Mouse (Mus musculus): Measurements from ENCODE around the gene Lrrc58. TPM values are rescaled to one million over a fixed set of nuclear protein-coding genes. Genes with fewer than 3 reads are reported as not detected.

Gene Lrrc58
- total RNA-seq, 2 experiments from 2014 or later = 94.4 to 98.1 TPM

DNA sequence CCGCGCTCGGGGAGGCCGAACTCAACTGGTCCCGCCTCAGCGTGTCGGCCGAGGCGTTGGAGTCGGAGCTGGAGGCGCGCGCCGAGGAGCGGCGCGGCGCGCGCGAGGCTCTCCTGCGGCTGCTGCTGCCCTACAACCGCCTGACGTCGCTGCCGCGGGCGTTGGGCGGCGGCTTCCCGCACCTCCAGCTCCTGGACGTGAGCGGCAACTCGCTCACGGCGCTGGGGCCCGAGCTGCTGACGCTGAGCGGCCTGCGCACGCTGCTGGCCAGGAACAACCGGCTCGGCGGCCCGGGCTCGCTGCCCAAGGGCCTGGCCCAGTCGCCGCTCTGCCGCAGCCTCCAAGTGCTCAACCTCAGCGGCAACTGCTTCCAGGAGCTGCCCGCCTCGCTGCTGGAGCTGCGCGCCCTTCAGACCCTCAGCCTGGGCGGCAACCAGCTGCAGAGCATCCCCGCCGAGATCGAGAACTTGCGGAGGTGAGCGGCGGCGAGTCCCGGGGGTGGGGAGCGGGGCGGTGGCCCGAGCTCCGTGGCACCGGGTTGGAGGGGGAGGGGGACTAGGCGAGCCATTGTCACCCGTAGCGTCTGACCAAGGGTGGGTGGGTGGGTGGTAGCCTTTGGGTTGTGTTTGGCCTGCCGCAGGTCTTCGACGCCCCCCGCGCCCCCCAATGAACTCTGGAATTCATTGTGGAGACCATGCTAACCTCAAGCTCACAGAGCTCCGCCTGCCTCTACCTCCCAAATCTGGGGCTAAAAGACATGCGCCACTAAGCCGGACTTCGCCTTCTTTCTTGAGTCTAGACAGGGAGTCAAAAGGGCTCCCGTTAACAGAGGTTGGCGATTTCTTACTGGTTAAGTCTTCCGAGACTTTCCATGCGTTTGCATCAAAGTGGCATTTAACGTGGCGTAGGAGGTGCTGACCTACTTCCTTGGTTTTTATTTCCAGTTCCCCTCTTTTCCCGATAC lies 599 bp downstream of the Lrrc58 start:
- DNase-seq = peak; percentile 62
- intact Hi-C loops (cut with DNase I) = no loop called here

DNA sequence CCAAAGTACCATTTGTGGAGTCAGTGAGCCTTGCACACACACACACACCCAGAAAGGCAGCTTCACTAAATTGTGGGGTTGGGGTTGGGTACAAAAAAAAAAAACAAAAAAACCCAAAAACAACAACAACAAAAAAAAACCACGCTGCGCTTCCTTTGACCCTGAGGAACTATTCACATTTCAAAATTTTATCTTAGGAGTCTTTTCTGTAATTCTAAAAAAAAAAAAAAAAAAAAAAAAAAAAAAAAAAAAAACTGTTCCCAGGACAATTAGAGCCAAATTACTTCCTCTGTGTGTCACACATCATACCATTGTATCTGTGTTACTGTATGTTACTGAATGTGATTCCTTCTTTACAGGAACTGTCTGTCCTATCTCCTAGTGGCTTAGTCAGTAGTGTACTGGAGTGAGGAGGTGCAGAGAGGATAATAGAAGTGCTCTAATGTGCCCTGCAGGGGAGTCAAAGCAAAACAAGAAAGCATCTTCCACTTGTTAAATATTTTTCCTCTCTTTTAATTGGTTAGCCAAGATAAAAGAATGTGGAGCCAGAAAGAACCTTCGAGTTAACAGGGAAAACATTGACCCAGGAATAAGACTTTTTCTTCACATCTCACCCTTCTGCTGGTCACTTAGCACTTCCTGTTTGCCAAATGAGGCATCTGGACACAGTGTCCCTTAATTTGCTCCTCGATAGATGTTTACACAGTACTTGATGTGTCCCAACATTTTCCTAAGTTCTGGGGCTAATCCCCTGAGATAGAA lies 1.5 kb downstream of the Lrrc58 start:
- intact Hi-C loops (cut with DNase I) = no loop called here
- DNase-seq = no peak

DNA sequence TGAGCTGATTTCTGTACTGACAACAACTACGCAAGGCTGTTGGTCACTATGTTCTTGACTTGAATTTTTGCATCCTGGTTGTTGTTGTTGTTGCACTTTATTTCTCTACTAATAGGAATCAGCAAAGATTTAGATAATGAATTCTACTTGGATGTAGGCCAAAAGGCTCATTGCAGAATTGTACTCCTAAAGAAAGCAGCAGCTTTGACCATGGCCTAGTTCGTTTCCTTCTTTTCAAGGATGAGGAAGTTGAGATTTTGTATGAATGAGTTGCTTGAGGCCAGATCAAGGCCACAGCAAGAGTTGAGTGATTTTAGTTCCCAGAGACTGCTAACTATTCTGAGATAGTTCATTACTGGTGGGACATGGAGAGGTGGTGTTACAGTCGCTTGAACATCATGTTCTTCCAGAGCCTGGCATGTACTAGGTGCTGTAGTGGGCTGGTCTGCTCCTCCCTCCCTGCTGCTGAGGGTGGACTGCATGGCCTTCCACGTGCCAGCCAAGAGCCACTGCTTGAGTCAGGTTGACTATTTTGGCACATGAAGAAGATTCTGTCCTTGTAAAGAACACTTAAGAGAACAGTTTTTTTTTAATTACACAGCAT lies 3.0 kb downstream of the Lrrc58 start:
- DNase-seq = no peak
- intact Hi-C loops (cut with DNase I) = no loop called here

DNA sequence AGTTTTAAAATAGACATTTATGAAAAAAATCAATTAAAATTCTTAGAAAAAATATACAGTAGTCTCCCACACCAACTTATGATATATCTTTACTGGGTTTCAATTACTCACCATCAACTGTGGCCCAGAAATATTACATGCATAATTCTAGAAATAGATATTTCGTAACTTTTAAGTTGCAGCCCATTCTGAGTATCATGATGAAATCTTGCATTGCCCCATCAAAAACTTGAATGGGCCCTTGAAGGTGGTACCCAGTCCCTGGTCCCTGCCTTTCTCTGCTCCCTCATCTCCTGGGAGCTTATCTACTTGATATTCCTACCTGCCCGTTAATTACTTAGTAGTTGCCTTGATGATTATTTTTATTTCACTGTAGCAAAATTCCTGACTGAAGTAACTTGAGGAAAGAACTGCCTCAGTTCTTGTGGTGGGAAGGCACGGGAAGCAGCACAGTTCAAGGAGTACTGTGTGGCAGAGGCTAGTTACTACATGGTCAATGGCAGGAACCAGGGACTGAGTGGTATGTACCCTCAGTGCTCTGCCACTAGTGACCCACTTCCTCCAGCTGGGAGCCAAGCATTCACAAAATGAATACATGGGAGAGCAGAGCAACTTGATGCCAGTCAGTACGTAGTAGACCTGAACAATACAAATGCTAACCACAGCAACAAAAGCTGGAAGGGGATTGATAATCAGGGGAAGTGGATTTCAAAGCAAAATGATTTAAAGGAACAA lies 6.5 kb downstream of the Lrrc58 start:
- DNase-seq = no peak
- intact Hi-C loops (cut with DNase I) = no loop called here

DNA sequence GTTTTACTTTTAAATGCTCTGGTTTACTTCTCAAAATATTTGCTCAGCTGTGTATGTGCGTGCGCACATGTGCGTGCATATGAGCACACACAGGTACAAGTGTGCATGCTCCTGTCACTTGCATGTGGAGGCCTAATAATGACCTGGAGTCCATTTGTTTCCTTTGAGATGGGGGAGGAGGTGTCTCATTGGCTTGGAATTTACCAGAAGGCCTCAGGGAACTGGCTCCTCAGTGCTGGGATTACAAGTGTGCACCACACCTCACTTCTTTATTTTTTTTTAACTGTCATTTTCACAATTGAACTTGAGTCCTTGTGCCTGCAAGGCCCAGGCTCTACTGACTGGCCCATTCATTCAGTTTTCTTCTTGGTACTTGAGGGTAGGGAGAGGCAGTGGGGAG lies 9.2 kb downstream of the Lrrc58 start:
- no peak for DNase-seq
- intact Hi-C loops (cut with DNase I) = no loop called here

DNA sequence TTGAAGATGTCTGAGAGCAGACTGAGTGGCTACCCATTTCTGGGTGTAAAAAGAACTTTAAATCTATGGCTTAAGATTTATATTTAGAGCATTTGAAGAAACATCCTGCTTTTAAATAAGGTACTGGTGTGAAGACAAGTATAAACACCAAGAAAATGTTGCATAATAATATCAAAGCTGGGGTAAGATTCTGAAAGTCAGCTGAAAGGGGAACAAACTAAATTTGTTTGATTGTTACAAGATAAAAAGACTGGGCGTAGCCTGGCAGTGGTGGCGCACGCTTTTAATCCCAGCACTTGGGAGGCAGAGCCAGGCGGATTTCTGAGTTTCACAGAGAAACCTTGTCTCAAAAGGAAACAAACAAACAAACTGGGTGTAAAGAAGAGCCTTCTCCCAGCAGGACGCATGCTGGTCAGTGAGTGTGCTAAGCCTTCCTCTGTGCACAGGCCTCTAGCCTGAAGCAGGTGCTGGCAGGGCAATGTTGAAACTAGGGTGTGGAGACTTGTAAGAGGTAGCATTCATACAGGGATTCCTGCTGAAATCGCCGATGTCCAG lies 10.8 kb downstream of the Lrrc58 start:
- DNase-seq = no peak
- intact Hi-C loops (cut with DNase I) = no loop called here

DNA sequence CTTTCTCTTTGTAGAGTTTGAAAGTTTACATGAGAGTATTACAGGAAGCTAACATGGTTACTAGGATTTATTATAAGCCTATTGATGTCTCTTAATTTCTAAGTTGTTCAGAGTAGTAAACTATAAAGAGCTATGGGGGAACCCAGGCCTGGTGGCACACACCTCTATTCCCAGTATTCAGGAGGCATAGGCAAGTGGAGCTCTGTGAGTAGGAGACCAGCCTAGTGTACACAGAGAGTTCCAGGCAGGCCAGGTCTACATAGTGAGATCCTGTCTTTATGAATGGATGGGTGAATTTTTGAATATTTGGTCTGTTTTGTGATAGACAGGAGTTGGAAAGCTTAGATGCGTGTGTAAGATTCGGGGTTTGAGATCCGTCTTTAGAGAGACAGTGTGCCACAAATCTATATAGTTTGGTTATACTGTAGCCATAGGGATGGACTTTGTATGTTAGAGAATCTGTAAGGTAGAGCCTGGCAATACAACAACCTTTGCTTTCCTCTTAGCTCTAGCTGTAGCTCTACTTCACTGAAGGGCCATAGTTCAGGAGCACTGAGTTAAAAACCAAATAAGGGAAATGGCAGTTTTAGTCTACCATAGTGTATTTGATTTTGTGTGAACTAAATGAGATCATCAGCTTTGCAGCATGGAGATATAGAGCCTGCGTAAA lies 11.7 kb downstream of the Lrrc58 start:
- no peak for DNase-seq
- intact Hi-C loops (cut with DNase I) = no loop called here

DNA sequence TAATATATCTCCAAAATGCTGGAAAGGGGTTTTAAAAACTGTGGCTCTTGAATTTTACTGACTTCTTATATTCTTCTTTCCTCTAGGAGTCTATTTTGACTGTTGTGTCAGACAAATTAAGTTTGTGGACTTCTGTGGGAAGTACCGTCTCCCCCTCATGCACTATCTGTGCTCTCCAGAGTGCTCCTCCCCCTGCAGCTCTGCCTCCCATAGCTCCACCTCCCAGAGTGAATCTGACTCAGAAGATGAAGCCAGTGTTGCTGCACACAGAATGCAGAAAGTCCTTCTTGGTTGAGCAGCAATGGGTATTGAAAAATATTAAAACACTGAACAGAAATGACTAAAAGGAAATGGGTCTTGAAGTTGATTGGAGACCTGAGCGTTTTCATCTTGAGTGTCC lies 13.0 kb downstream of the Lrrc58 start:
- DNase-seq = no peak
- intact Hi-C loops (cut with DNase I) = no loop called here

DNA sequence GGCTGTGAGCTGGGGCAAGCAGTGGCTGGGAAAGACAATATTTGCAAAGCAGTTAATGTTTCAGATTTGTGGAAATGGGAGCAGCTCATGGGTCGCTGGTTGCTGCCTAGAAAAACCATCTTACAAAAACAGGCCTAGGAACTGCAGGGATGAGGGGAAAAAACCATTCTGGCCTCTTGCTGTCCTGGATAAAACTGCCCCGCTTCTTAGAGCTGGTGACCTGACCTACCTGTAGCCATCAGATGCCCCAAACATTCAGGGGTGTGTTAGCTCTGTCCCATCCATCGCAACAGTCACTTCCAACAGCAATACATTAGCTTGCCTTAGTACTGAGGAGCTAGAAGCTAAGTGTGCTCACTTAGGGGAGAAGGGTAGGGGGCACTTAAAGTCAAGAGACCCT lies 20.8 kb downstream of the Lrrc58 start:
- DNase-seq = no peak
- intact Hi-C loops (cut with DNase I) = no loop called here

DNA sequence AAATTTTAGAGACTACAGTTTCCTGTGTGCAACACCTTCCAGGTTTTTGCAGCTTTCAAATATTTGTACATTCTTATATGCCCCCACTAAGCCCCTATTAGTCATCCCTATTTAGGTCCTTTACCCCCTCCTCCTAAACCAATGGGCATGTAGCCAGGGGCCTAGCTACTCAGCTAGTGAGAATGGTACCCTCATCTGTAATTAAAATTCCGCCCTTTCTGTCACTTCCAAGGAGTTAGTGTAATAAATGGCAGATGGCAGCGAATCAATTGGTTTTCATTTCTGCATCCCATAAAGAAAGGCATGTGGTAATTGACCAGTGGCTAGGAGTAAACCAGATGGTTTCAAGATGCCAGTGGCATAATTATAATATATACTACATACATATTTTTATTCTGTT lies 24.5 kb downstream of the Lrrc58 start:
- DNase-seq = peak; percentile 39
- intact Hi-C loops (cut with DNase I) = no loop called here

DNA sequence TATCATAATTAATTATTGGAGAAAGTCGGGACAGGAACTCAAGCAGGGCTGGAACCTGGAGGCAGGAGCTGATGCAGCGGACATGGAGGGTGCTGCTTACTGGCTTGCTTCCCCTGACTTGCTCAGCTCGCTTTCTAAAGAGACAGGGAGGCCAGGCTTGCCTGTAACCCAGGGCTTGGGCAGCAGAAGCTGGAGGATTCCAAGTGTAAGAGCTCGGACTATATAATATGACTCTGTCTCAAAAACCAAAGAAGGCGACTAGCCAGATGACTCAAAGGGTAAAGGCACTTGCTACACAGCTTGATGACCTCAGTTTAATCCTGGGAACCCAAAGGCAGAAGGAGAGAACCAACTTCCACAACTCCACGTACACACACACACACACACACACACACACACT lies 25.2 kb downstream of the Lrrc58 start:
- no peak for DNase-seq
- intact Hi-C loops (cut with DNase I) = no loop called here

DNA sequence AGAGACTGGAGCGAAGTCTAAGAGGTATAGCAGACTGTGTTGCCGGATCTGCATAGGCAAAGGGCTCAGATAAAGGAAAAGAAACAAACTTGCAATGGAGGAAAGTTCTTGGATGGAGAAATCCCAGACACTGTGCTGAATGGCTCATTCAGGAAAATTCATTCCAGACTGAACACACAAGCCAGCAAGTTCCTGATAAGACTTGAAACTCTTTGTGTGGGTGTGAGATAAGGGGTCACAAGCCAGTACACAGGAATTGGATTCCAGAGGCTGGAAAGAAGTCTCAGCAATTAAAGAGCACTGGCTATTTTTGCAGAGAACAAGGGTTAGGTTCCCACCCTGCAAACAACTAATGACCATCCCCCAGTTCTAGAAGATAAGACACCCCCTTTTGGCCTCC lies 25.8 kb downstream of the Lrrc58 start:
- intact Hi-C loops (cut with DNase I) = no loop called here
- DNase-seq = no peak

DNA sequence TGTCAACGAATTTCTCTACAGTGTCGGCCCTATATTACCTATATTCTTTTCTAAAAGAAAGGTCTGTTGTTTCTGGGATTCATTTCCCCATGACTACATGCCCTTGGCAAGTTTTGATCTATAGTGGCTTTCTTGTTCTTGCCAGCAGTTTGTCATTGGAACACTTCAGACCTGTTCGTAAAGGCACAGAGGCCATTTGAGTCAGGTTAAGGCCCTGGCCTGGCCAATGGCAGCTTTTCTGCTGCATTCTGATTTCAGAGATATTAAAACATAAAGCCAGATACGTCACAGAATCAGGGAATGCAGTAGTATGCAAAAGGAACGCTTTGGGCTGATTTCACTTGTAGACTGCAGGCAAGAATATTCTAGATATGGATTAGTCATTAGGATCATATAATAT lies 30.6 kb downstream of the Lrrc58 start:
- intact Hi-C loops (cut with DNase I) = no loop called here
- DNase-seq = no peak

DNA sequence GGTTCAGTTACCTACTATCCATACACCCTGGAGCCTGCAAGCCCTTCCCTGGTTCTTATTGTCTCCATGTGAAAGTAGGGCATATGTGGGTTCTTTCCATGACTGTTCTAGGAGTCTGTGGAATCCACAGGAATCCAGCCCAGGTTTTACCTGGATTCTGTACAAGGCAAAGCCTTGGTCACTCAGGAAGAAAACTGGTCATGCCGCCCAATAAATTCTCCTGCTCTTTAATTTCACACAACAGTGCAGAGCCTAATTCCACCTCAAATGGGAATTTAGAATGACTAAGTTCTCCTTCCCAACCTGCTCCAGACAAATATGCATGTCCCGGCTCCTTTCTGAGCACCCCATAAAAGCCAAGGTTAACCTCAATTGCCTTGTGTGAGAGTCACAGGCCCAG lies 31.2 kb downstream of the Lrrc58 start:
- no peak for DNase-seq
- intact Hi-C loops (cut with DNase I) = no loop called here

DNA sequence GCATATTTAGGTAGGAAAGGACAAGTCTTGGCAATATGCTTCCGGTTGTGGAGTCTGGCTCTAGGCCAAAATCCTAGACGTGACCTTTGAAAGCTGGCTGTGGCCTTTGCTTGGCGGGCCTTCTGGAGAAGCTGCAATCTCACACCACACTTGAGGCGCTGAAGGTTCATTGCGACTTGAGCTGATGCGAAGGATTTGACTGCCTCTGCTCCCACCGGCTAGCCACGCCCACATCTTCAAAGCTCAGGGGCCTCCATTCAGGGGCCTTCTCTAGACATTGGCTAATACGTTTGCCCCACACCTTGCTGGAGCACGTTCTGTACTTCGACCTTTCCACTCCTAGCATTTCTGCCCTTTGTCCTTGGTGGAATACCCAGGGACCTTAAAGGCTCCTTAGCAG lies 33.1 kb downstream of the Lrrc58 start:
- intact Hi-C loops (cut with DNase I) = no loop called here
- DNase-seq = no peak

DNA sequence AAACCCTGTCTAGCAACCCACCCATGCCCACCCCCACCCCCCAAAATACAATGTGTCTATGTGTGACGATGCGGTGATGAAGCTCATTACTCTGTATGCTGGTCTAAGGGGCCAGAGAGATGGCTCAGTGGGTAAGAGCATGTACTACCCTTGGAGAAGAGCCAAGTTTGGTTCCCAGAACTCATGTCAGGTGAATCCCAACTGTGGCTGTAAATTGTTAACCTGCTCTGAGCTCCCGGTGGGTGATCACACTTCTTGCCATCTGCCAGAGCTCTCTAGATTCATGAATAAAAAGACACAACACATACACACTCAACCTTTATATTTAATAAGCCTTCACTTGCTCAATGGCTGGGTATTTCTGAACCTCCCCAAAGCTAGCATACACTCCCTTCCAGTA lies 38.3 kb downstream of the Lrrc58 start:
- intact Hi-C loops (cut with DNase I) = no loop called here
- DNase-seq = no peak

DNA sequence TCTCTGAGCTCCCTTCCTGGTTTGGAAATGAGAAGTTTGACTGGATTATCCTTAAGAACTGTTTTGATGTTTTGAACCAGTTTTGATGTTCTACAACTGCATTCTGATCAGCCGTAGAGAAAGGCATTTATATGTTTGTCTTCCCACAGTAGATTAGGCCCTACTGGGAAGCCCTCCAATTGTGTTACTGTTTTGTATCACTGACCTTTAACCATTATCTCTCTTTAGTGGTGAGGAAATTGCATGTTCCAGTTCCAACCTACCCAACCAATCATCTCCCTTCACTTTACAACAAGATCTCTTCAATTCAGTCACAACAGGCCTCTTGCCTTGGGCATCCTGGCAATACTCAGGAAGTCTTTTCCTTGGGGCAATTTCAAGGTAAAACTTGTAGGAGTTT lies 42.9 kb downstream of the Lrrc58 start:
- no peak for DNase-seq
- intact Hi-C loops (cut with DNase I) = no loop called here

DNA sequence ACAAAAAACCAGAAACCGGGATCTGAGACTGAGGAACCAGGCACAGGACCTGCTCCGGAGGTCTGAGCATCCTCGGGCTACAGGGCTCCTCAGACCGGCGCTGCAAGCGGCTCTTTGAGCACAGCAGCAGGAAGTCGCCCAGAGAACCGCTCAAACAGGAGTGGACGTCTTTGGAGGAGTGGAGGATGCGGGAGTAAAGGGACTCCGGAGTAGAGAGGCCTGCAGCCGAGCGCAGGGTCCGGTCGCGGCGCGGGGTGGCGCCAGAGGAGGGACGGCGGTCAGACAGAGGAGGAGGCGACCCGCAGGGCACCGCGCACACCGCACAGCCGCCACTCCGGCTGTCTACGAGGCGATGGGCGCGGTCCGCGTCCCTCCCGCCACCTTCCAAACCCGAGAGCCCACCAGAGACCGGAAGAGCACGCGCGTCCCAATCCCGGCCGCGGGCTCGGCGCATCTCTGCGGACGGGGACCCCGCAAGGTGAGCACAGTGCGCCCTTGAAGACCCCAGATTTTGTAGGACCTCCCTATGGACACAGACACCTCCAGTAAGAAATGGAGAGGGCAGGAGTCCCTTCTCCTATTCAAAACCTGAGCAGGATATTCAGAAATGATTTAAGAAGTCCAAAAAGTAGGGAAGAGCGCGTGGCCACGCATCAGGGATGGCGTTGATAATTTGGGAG lies 48.1 kb downstream of the Lrrc58 start, which contains the start of gene Gpr156:
TSS of gene Gpr156 (plus strand) at position 359 of the 680 bp plus-strand sequence.
- intact Hi-C loops (cut with DNase I) = no loop called here
- peak; percentile 63 for DNase-seq

DNA sequence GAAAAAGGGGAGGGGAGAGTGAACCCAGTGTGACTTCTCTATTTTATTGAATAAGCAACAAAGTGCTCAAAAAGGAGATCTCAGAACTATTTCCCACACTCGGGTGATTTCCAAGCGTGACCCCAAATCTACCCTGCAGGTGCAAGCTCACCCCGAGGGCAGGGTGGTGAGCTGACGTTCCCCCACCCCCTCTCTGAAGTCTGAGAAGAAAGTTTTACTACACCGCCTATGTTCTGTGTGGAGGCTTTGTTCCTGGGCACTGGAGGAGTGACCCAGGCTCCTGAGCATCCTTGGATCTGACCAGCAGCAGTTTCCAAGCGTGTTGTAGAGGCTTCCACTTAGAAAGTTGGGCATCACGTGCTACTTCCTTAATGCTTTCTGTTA lies 48.6 kb downstream of the Lrrc58 start:
- no peak for DNase-seq
- intact Hi-C loops (cut with DNase I) = no loop called here

All from left cerebral cortex, postnatal 4 days (tissue).